Comparison of ENCODE assay signal across 26 mouse cellular contexts in the genomic region with DNA sequence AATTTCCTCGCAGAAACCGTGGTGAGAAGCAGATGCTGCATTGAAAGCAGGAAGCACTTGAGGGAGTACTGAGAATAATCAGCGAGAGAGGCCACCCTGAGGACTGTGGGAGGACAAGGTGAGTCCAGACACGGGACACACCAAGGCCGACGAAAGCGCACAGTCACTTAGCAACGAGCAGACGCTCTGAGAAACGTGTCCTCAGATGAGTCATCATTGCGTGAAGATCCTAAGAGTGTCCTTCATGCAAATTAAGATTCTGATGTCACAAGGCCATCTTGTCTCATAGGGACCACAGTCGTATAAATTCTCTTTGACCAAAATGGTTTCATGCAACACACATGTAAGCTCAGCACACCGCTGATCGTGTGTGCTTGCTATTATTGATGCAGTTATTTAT. TPM values are rescaled to one million over a fixed set of nuclear protein-coding genes. Genes with fewer than 3 reads are reported as not detected.
DNase-seq lines count a peak whose midpoint lies in the region; ATAC-seq lines count a peak whose summit lies in the region.
"Had no signal": no experiment of that assay in that cellular context is flagged by ENCODE, and none has a peak within 500 bp of the region (broad histone marks: within the 10 kb centered on the region; RNA-seq: fewer than 3 reads in every experiment).

No protein-coding gene starts in this region.

- H3K4me3 ChIP-seq in midbrain, embryonic 16.5 days (ENCODE audit: low read depth, low read length) = no peak overlapping the region
- H3K4me3 ChIP-seq: embryonic facial prominence, embryonic 10.5 days; forebrain, embryonic 13.5 days; heart, embryonic 10.5 days; hindbrain, embryonic 13.5 days; intestine, embryonic 15.5 days had no signal

- H3K4me2 ChIP-seq in midbrain, embryonic 16.5 days (ENCODE audit: low read length) = no peak overlapping the region
- H3K4me2 ChIP-seq: forebrain, embryonic 13.5 days; hindbrain, embryonic 13.5 days; intestine, embryonic 15.5 days had no signal

- no peaks in the 10 kb centered on the region for H3K36me3 ChIP-seq in midbrain, embryonic 16.5 days (ENCODE audit: control insufficient read depth, insufficient read depth, low read length)
- H3K36me3 ChIP-seq: embryonic facial prominence, embryonic 10.5 days; G1E; heart, embryonic 10.5 days; hindbrain, embryonic 13.5 days; intestine, embryonic 15.5 days had no signal

- no peak overlapping the region for H3K9ac ChIP-seq in midbrain, embryonic 16.5 days (ENCODE audit: low read depth, low read length)
- H3K9ac ChIP-seq: forebrain, embryonic 13.5 days; forebrain, postnatal 0 days; hindbrain, embryonic 13.5 days; intestine, embryonic 15.5 days had no signal

- no peak for ATAC-seq in midbrain, embryonic 16.5 days
- ATAC-seq: forebrain, embryonic 13.5 days; forebrain, postnatal 0 days; hindbrain, postnatal 0 days; intestine, embryonic 15.5 days; Patski had no signal

- H3K4me1 ChIP-seq in midbrain, embryonic 16.5 days (ENCODE audit: control insufficient read depth, insufficient read depth, low read length) = peaks cover 4% of the 10 kb centered on the region; the same call in 1 of the 2 replicates
- H3K4me1 ChIP-seq: forebrain, embryonic 13.5 days; hindbrain, embryonic 13.5 days; intestine, embryonic 15.5 days had no signal

- H3K9me3 ChIP-seq in midbrain, embryonic 16.5 days (replicated peaks; ENCODE audit: control insufficient read depth, low read length, poor library complexity, severe bottlenecking) = no peaks in the 10 kb centered on the region
- H3K9me3 ChIP-seq: embryonic facial prominence, embryonic 10.5 days; forebrain, embryonic 13.5 days; heart, embryonic 10.5 days; hindbrain, embryonic 13.5 days; intestine, embryonic 15.5 days had no signal

- no peaks in the 10 kb centered on the region for H3K27me3 ChIP-seq in midbrain, embryonic 16.5 days (ENCODE audit: control insufficient read depth, insufficient read depth, low read depth, low read length)
- H3K27me3 ChIP-seq: forebrain, embryonic 13.5 days; intestine, embryonic 15.5 days had no signal

- no peak overlapping the region for H3K27ac ChIP-seq in midbrain, embryonic 16.5 days (ENCODE audit: low read length)
- H3K27ac ChIP-seq: embryonic facial prominence, embryonic 10.5 days; forebrain, embryonic 13.5 days; heart, embryonic 10.5 days; hindbrain, embryonic 13.5 days; hindbrain, postnatal 0 days; intestine, embryonic 15.5 days had no signal

- DNase-seq in adrenal gland, adult 2 months = peak; percentile 81
- no peak for DNase-seq in adrenal gland, adult 18-20 months (ENCODE audit: low spot score in 2 of 2)
- peak; percentile 82 for DNase-seq in adrenal gland, adult 8-10 months
- peak; percentile 70 to 79 for DNase-seq in adrenal gland, postnatal 36 days
- DNase-seq in frontal cortex, postnatal 36 days (ENCODE audit: low spot score in 2 of 2) = no peak
- no peak for DNase-seq in cerebellum, adult 11-12 months
- no peak for DNase-seq in embryo, embryonic 10.5 days (ENCODE audit: low spot score)
- DNase-seq: cerebellum, adult 11 months; cerebellum, adult 9-11 months; cerebellum, postnatal 36 days; forebrain, postnatal 0 days; gastrocnemius, postnatal 36 days; heart, adult 18-20 months; heart, postnatal 10 days; heart, postnatal 4 days; kidney, adult 18-20 months had no signal

- 86% methylated on average over 14 of the region's 14 CpGs for WGBS in midbrain, embryonic 16.5 days

RNA-seq across cellular contexts. Expression of a gene that starts 14.3 kb away (rescaled TPM):
- 1 to 10 TPM; 1.3 to 2.6 TPM for total RNA-seq in adrenal gland, adult 2 months (2021)
- 1.2 and 2.4 TPM in 2 replicates for polyA plus RNA-seq in adrenal gland, adult 2 months (2012; rRNA removed)
- total RNA-seq in adrenal gland, adult 18-20 months (2021) = 1 to 10 TPM; 1.2 to 1.4 TPM
- 1 to 10 TPM in 3 of 4 experiments, under 1 TPM in 1; 0.26 to 1.5 (median 1.2) TPM for total RNA-seq in adrenal gland, adult 8-10 months (2022)
- total RNA-seq in adrenal gland, postnatal 36 days (2021) = under 1 TPM; 0.66 to 0.93 TPM
- polyA plus RNA-seq in midbrain, embryonic 16.5 days (2015; fragmentation: Nextera tagmentation; extraction: Ambion mirVana) = 0.21 TPM in 1 of 2 replicates, not detected in the other
- total RNA-seq: hindbrain, postnatal 0 days had no signal
- polyA plus RNA-seq: forebrain, embryonic 13.5 days; G1E had no signal

RNA-seq across cellular contexts. Expression of a gene that starts 24.3 kb away (rescaled TPM):
- 1 to 10 TPM; 1.3 to 3.4 TPM for total RNA-seq in adrenal gland, adult 2 months (2021)
- polyA plus RNA-seq in adrenal gland, adult 2 months (2012; rRNA removed) = 0.04 and 0.73 TPM in 2 replicates
- total RNA-seq in adrenal gland, adult 18-20 months (2021) = 1 to 10 TPM; 1.4 to 4.4 TPM
- 1 to 10 TPM in 1 of 4 experiments, under 1 TPM in 3; 0.73 to 1.3 (median 0.86) TPM for total RNA-seq in adrenal gland, adult 8-10 months (2022)
- 1 to 10 TPM; 1.5 to 2.3 TPM for total RNA-seq in adrenal gland, postnatal 36 days (2021)
- polyA plus RNA-seq in midbrain, embryonic 16.5 days (2015; fragmentation: Nextera tagmentation; extraction: Ambion mirVana) = not detected in 2 replicates
- total RNA-seq: forebrain, postnatal 0 days; hindbrain, postnatal 0 days had no signal
- polyA plus RNA-seq: forebrain, embryonic 13.5 days; forebrain, postnatal 0 days; G1E; Patski had no signal

RNA-seq across cellular contexts. Expression of a gene that starts 26.0 kb away (rescaled TPM):
- 10 to 100 TPM; 10.8 to 27.8 TPM for total RNA-seq in adrenal gland, adult 2 months (2021)
- 30.5 and 61.1 TPM in 2 replicates for polyA plus RNA-seq in adrenal gland, adult 2 months (2012; rRNA removed)
- 10 to 100 TPM; 13.5 to 24.9 TPM for total RNA-seq in adrenal gland, adult 18-20 months (2021)
- 10 to 100 TPM; 14.2 to 27.2 (median 18.9) TPM for total RNA-seq in adrenal gland, adult 8-10 months (2022)
- 10 to 100 TPM; 16.5 to 16.7 TPM for total RNA-seq in adrenal gland, postnatal 36 days (2021)
- 7.4 and 12.2 TPM in 2 replicates for polyA plus RNA-seq in midbrain, embryonic 16.5 days (2015; fragmentation: Nextera tagmentation; extraction: Ambion mirVana)
- total RNA-seq: G1E had no signal
- polyA plus RNA-seq: G1E had no signal

RNA-seq across cellular contexts. Expression of a gene that starts 41.6 kb away (rescaled TPM):
- total RNA-seq in adrenal gland, adult 2 months (2021) = 1 to 10 TPM; 2.2 to 6.5 TPM
- 3.3 and 6.2 TPM in 2 replicates for polyA plus RNA-seq in adrenal gland, adult 2 months (2012; rRNA removed)
- 1 to 10 TPM; 3.0 to 8.1 TPM for total RNA-seq in adrenal gland, adult 18-20 months (2021)
- total RNA-seq in adrenal gland, adult 8-10 months (2022) = 1 to 10 TPM; 2.8 to 8.8 (median 4.2) TPM
- 1 to 10 TPM; 2.7 to 5.4 TPM for total RNA-seq in adrenal gland, postnatal 36 days (2021)
- polyA plus RNA-seq in midbrain, embryonic 16.5 days (2015; fragmentation: Nextera tagmentation; extraction: Ambion mirVana) = 0.15 and 0.35 TPM in 2 replicates
- polyA plus RNA-seq: G1E; heart, embryonic 14.5 days had no signal

RNA-seq across cellular contexts. Expression of a gene that starts 43.8 kb away (rescaled TPM):
- total RNA-seq in adrenal gland, adult 2 months (2021) = 100 to 1,000 TPM; 307 to 317 TPM
- polyA plus RNA-seq in adrenal gland, adult 2 months (2012; rRNA removed) = 480 and 501 TPM in 2 replicates
- total RNA-seq in adrenal gland, adult 18-20 months (2021) = 100 to 1,000 TPM; 193 to 280 TPM
- 100 to 1,000 TPM; 110 to 212 (median 163) TPM for total RNA-seq in adrenal gland, adult 8-10 months (2022)
- 100 to 1,000 TPM; 167 to 239 TPM for total RNA-seq in adrenal gland, postnatal 36 days (2021)
- polyA plus RNA-seq in midbrain, embryonic 16.5 days (2015; fragmentation: Nextera tagmentation; extraction: Ambion mirVana) = 11.2 and 17.3 TPM in 2 replicates
- total RNA-seq: G1E had no signal
- polyA plus RNA-seq: G1E, Patski had no signal

Comparison
In these comparisons a context has a peak if more than half of its experiments do, and no peak if none do; other contexts are left out.
1. DNase-seq: peak in adrenal gland, adult 2 months (single experiment), adrenal gland, adult 8-10 months (single experiment) and adrenal gland, postnatal 36 days (2 of 2); none in adrenal gland, adult 18-20 months (0 of 2), frontal cortex, postnatal 36 days (0 of 2), cerebellum, adult 11-12 months (single experiment) and embryo, embryonic 10.5 days (single experiment).